Mouse (Mus musculus) embryonic facial prominence, embryonic 12.5 days (tissue): ENCODE measurements around the gene Pink1. TPM values are rescaled to one million over a fixed set of nuclear protein-coding genes. Genes with fewer than 3 reads are reported as not detected.

Experiments used
- ATAC-seq: fragments of 200-750 bp; cut with Nextera tagmentation; 2 replicates; pipeline ENCODE4 v1.8.0; 2017; ENCODE audit not compliant: insufficient number of reproducible peaks, insufficient read depth, low FRiP score, low TSS enrichment
- H3K27ac ChIP-seq: fragments of 300-500 bp; sonication (generic); 2 replicates; pipeline ENCODE4 v1.5.1; 2016; ENCODE audit warnings: mild to moderate bottlenecking
- H3K27me3 ChIP-seq: fragments of 300-500 bp; sonication (generic); 2 replicates; pipeline ENCODE4 v1.6.1; 2016; ENCODE audit warnings: mild to moderate bottlenecking, moderate library complexity
- H3K36me3 ChIP-seq: fragments of 300-500 bp; sonication (generic); 2 replicates; pipeline ENCODE4 v1.6.1; 2016; ENCODE audit warnings: mild to moderate bottlenecking
- H3K4me1 ChIP-seq: fragments of 300-500 bp; sonication (generic); 2 replicates; pipeline ENCODE4 v1.6.1; 2016
- H3K4me2 ChIP-seq: fragments of 300-500 bp; sonication (generic); replicated peaks from 2 replicates; pipeline ENCODE4 v1.6.1; 2016; ENCODE audit warnings: mild to moderate bottlenecking, moderate library complexity
- H3K4me3 ChIP-seq: fragments of 300-500 bp; sonication (generic); 2 replicates; pipeline ENCODE4 v1.5.1; 2016; ENCODE audit warnings: mild to moderate bottlenecking
- H3K9ac ChIP-seq: fragments of 300-500 bp; sonication (generic); 2 replicates; pipeline ENCODE4 v1.6.1; 2016; ENCODE audit warnings: mild to moderate bottlenecking, moderate library complexity
- H3K9me3 ChIP-seq: fragments of 300-500 bp; sonication (generic); 2 replicates; pipeline ENCODE4 v1.6.1; 2016; ENCODE audit warnings: mild to moderate bottlenecking, moderate library complexity
- WGBS: fragments of 180-500 bp; shearing (Covaris S2); methylation state at CpG from one replicate; pipeline ENCODE4 v1.1.7; 2016; 5-methylcytosine and 5-hydroxymethylcytosine counted together
- microRNA-seq: library from miRNA; unstranded; fragments of <30 nt; microRNA quantifications from one replicate; pipeline ENCODE4, GENCODE M21; 2017
- polyA plus RNA-seq: library from polyadenylated mRNA; unstranded; fragments of >200 nt; fragmentation: Nextera tagmentation; extraction: Ambion mirVana; gene quantifications from 2 replicates; pipeline ENCODE4 v1.2.1, GENCODE M21; 2016

Pink1 gene
- polyA plus RNA-seq, 1 experiment from 2014 or later: 54.9 TPM

DNA sequence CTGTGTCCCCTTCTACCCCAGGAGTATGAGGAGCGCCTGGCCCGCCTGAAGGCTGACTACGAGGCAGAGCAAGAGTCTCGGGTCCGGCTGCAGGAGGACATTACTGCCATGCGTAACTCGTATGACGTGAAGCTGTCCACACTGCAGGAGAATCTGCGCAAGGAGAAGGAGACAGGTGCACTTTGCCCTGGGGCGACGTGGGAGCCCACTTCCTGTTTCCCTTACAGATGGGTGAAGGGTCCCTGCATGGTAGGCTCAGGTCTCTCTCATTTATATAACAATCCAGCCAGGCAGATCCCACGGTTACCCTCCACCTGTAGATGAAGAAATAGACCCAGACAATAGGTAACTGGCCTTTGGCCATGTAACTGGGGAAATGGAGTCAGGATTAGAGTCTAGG is 39.7 kb downstream of the Pink1 start:
- Histone ChIP-seq H3K9ac (no peak overlapping the region), H3K36me3 (no peaks in the 10 kb centered on the region), H3K4me2 (no peak overlapping the region), H3K27ac (no peak overlapping the region), H3K27me3 (no peaks in the 10 kb centered on the region), H3K4me1 (no peaks in the 10 kb centered on the region), H3K9me3 (no peaks in the 10 kb centered on the region), H3K4me3 (no peak overlapping the region)
- 86% methylated on average over 12 of the region's 12 CpGs for WGBS
- ATAC-seq: no peak

DNA sequence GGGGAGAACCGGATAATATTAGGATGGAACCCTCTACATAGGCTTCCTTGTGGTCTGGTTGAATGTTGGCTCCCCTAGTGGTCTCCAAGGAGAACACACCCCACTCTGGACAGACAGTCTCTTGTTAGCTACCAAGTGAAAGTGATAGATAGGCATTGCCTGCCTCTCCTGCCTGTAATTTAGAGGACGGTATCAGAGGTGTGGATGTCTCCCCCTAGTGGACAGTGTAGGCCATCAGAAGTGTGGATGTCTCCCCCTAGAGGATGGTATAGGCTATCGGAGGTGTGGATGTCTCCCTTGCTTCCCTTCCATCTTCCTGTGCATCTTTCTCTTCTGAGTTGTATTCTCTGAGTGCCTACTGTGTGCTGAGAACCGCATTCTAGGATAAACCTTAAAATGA is 43.3 kb downstream of the Pink1 start:
- ATAC-seq: no peak

DNA sequence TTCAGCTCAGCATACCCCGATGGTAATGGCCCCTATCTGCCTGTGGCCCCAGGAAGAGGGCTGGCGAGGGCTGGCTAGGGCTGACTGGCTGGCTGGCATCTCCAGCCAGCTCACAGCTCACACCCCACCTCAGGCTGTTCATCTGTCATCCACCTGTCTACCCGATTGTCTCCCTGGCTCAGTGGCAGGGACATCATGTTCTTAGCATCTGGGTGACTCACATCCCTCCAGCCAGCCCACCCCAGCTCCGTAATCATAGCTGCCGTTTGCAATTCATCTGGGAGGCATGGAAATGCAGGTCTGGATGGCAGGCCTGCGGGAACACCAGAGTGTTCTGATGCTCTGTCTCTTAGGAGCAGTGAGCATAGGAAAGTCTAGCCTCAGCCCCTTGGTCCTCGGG is 47.8 kb downstream of the Pink1 start:
- no peak for ATAC-seq
- Histone ChIP-seq H3K4me3 (no peak overlapping the region), H3K36me3 (no peaks in the 10 kb centered on the region), H3K27ac (no peak overlapping the region), H3K9me3 (no peaks in the 10 kb centered on the region), H3K27me3 (no peaks in the 10 kb centered on the region), H3K4me1 (no peaks in the 10 kb centered on the region), H3K9ac (no peak overlapping the region), H3K4me2 (no peak overlapping the region)
- WGBS: 76% methylated on average over 7 of the region's 7 CpGs

More for the DNA sequence above, 43.3 kb downstream of the Pink1 start:
- Histone ChIP-seq H3K4me3 (no peak overlapping the region), H3K27ac (no peak overlapping the region), H3K9ac (no peak overlapping the region), H3K9me3 (no peaks in the 10 kb centered on the region), H3K4me2 (no peak overlapping the region), H3K4me1 (no peaks in the 10 kb centered on the region), H3K27me3 (no peaks in the 10 kb centered on the region), H3K36me3 (no peaks in the 10 kb centered on the region)
- 30% methylated on average over 4 of the region's 4 CpGs for WGBS

DNA sequence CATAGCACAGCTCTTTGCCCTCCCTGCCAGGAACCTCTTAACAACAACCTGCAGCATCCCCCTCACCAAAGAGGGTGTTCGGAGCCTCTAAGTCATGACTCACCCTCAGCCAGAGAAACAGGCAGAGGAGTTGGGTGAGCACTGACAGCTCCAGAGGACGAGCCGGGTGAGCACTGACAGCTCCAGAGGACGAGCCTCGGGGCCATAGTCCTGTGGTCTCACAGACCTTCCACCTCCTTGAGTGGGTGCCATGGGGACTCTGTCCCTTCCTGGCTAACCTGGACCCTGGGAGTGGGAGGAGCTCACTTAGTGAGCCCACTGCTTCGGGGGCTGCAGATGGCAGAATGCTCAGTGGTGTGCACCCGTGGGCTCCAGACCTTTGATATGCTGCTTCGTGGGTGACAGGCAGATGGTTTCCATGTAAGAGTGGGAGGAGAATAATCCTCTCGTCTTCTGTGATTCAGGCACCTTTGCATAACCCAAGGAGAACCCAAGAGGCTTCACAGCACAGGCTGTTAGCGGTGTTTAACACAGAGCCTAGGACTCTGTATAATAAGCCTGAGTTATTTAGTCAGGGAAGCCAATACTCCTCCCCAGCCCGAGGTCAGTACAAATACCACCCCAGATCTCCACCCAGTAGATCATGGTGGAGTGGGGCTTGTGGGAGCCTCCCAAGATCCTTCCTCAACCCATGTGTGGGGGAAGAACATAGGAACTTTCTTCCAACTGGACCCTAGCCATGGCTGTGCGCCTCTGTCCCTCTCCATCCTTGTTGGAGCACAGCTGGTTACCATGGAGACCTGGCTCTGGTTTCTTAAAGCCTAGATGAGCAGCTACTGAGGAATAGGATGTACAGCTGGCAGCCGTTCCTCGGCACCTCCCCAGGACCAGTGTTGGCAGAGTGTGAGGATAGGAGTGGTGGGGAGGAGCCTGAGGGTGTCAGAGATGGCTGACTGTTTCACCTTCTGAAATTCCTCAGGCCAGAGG is 53.8 kb downstream of the Pink1 start:
- Histone ChIP-seq H3K4me3 (no peak overlapping the region), H3K4me2 (no peak overlapping the region), H3K27ac (no peak overlapping the region), H3K9ac (no peak overlapping the region), H3K27me3 (no peaks in the 10 kb centered on the region), H3K4me1 (no peaks in the 10 kb centered on the region), H3K36me3 (no peaks in the 10 kb centered on the region), H3K9me3 (no peaks in the 10 kb centered on the region)
- 69% methylated on average over 14 of the region's 14 CpGs for WGBS
- ATAC-seq: no peak

DNA sequence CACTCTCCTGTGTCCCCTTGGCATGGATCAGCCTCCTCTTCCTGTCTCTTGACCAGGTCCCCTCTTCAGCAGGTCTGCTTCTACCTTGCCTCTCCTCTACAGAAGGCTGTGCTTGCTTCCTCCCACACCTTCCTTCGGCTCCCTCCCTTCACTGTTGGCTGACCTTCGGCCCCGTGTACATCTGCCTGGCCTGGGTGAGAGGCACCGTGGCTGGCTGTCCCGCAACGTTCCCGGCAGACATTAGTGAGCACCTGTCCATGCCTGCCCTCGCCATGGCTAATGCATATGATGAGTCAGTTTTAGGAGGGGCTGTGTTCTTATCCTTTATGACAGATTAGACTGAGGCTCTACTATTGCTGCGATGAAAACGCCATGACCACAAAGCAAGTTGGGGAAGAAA is 58.2 kb downstream of the Pink1 start:
- Histone ChIP-seq H3K27me3 (peaks cover 8% of the 10 kb centered on the region; the same call in 1 of the 2 replicates), H3K9me3 (no peaks in the 10 kb centered on the region), H3K9ac (no peak overlapping the region), H3K4me1 (no peaks in the 10 kb centered on the region), H3K36me3 (no peaks in the 10 kb centered on the region), H3K4me3 (no peak overlapping the region), H3K27ac (no peak overlapping the region), H3K4me2 (no peak overlapping the region)
- no peak for ATAC-seq
- 84% methylated on average over 10 of the region's 10 CpGs for WGBS

Small RNA genes lying within 50 kb of the gene (microRNA-seq; reads per million reads assigned to microRNA genes)
- not detected for gene Gm27646
- gene Mir7019: 1.5 reads per million

Other genes with a start within 250 kb of the Pink1 start
- gene Hp1bp3, start 110.0 kb downstream of the Pink1 start, polyA plus RNA-seq: 195 and 207 TPM in 2 replicates
- 1.1 and 1.2 TPM in 2 replicates for gene Sh2d5, start 75.9 kb downstream of the Pink1 start, polyA plus RNA-seq
- gene Kif17, start 75.9 kb downstream of the Pink1 start, polyA plus RNA-seq: 1.3 and 1.9 TPM in 2 replicates
- 300 and 305 TPM in 2 replicates for gene Ddost, start 21.6 kb downstream of the Pink1 start, polyA plus RNA-seq
- 5.7 and 6.2 TPM in 2 replicates for gene Cda, start 41.7 kb upstream of the Pink1 start, polyA plus RNA-seq
- gene Fam43b, start 70.2 kb upstream of the Pink1 start, polyA plus RNA-seq: 0.40 and 0.52 TPM in 2 replicates
- gene Mul1, start 108.4 kb upstream of the Pink1 start, polyA plus RNA-seq: 18.2 and 19.9 TPM in 2 replicates
- gene Camk2n1, start 128.0 kb upstream of the Pink1 start, polyA plus RNA-seq: 2.5 and 2.8 TPM in 2 replicates